Mouse (Mus musculus) thymus, postnatal 14 days (tissue): ENCODE results near the gene Gm21852.
"Not testable (repeated sequence)": the region's sequence is repeated elsewhere in the genome, so short reads cannot be mapped to it uniquely, and the experiment has no call there.

Experiments
- DNase-seq: peaks from one replicate; pipeline ENCODE4 v3.0.0; 2021

The Gm21852 gene

DNA sequence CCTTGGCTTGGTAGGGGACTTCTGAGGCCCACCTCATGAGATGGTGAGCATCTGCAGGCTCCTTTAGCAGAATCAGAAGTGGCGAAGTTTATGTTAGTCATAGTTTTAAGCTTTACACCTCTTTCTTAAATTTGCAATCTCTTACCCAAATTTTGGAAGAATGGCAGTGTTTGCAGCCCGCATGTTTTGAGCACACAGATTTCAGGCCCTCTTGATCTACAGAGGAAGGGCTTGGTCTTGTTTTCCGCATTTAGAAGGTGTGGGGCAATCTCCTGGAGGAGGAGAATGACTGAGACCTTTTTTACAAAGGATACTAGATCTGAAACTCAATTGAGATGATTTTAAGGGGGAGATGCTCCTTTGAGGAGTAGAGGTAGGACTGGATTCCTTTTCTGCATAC lies at the start of gene Gm21852:
Gene Gm21852 (minus strand): TSS at position 101 of the 400 bp plus-strand sequence.
- DNase-seq: not testable (repeated sequence)
